Mouse (Mus musculus) kidney, adult 8-10 months (tissue): ENCODE measurements around the gene Plekha5.
"Not testable (repeated sequence)": the region's sequence is repeated elsewhere in the genome, so short reads cannot be mapped to it uniquely, and the experiment has no call there.

ENCODE experiments used
- DNase-seq, 2 experiments: peaks; one replicate each; pipeline ENCODE4 v3.0.0; 2022

The Plekha5 gene

DNA sequence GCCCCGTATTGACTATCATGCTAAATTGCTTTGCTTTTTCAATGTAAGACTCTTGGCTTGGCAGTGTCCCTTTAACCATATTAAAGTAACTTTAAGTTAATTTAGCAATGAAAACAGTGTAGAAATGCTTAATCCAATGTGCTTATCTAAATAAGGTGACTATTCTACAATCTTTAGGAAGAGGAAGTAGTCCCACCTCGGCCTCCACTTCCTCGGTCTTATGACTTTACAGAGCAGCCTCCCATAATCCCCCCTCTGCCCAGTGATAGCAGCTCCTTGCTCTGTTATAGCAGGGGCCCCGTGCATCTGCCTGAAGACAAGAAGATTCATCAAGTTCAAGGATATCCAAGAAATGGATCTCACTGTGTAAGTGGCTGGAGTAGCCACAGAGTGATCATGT is 156.3 kb downstream of the Plekha5 start:
- no peak for DNase-seq

DNA sequence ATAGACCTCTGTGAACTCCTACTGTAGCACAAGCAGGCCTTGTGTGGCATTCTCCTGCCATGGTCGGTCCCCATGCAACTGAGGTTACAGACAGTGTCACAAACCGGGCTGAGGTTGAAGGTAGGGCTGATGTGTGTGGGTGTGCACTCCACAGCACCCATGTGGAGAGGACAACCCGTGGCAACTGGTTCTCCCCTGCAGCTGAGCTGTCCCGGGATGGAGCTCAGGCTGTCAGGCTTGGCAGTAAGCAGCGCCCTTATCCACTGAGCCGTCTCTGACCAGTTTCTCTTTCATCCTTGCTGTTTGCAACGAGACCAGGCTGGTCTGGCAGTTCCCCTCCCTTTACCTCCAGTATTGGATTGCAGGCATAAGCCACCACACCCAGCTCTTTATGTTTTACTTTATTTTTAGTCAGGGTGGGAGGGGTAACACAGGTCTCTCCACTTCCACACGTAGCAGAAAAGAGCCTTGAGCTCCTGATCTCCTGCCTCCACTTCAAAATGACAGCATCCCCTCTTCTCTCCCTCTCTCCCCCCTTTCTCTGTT is 162.9 kb downstream of the Plekha5 start:
- no peak for DNase-seq

DNA sequence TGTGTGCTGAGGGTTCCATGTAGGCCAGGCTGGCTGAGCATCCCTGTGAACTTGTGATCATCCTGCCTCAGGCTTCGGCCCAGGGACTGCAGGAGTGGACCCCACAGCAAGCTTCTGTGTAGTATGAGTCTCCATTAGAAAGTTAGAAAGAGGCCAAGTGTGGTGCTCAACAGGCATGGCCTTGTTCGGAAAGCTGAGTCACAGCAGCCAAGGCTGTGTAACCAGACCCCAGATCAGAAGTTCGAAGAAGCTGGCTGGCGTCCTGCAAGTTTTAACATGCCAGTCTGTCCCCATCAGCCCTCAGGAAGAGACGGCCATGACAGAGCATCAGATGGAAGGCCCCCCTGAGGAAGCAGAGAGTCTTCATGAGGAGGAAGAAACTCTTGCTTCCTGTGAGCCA is 167.5 kb downstream of the Plekha5 start:
- no peak for DNase-seq

DNA sequence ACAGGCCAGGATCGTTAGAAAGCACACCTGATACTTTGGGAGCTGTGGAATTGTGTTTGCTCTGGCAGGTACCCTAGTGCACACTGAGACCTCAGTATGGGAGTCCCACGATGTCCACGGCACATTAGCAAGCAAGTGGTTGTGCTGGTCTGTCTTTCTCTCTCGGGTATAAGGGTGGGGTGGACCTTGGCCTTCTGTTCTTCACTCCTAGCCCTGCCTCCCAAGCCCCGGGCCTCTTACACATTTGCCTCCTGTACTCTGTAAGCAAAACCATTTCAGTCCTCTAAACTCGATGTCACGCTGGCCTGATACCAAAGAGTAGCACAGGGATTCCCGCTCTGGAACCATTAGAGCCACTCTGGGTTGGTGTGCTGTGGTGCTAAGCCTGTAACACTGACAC is 168.9 kb downstream of the Plekha5 start:
- no peak for DNase-seq

DNA sequence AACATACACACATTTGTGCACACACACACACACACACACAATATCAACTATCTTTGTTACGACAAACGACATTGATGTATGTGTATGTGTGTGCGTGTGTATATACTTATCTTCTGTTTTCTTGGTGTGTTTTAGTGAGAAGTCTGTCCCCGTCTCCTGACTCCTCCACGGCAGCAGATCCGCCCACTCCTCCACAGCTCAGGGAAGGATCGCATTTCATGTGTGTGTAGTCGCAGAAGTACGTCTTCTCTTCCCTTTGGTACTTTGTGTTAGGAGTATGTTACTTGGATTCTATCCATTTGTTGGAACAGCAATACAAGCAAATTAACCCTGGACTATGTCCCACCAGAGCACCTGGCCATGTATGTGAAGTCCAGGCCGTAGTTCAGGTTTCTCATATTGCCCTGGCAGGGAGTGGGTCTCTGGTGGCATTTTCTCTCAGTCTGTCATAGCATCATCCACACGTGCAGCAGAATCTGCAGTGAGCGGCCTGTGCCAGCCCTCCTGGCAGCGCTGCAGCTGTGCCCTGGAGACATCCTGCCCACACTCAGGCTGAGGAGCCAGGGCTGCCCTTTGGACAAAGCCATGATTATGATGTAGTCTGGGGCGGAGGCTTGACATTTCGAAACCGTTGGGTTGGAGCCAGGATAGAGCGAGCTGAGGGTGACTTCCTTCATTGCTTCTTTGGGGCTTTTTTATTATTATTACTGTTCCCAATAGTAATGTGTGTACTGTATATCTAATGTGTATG is 169.7 kb downstream of the Plekha5 start:
- DNase-seq, result peak; percentile 81 to 82

DNA sequence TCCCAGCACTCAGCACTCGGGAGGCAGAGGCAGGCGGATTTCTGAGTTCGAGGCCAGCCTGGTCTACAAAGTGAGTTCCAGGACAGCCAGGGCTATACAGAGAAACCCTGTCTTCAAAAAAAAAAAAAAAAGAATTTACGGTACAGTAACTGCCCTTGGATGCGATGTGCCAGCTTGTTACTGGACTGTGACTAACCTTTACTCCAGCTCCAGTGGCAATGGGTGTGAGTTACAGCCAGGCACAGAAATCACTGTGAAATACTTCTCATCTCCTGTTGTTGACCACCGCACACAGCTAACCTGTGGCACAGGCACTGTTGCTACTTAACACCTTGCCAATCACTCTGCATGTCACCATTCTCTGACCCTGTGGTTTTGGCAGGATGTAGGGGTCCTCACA is 171.7 kb downstream of the Plekha5 start:
- DNase-seq, result peak; percentile 46 to 56

DNA sequence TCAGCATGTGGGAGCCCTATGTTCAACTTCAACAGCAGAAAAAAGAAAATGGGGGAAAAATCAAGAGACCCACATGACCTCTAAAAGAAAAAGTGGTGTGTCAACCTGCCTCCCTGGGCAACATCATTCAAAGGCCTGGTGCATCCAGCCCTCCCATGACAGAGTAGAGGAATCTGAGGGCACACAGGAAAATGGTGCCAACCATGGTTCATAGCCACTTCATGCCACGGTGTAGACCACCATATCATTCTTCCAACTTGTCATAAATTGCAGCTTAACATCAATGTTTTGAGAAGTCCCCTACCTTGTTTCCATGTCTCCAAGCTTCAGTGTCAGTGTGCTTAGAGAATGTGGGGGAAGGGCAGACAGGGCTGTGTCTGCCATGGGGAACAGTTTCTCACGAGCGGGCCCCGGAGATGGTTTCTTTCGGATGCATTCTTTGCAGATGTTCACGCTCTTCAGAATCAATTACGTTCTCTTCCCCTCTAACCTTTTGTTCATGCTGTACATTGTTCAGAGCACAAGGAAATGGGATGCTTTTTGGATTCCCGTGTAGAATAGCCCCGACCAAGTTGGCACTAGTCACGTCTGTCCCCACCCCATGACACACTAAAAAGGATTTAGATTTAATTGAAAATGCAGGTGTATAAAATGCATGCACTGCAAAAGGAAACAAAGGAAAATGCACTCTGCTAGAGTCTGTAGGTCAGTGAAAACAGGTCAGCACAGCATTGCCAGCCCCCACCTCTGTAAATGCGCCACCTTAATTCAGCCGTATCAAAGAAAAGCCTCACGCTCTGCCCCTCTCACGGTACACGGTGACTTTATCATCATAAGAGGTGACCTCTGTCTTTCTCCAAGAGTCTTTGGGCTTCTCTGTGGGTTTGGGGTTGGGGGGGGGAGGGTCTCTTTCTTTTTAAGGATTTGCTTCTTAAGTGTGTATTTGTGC is 173.8 kb downstream of the Plekha5 start:
- DNase-seq, result no peak

DNA sequence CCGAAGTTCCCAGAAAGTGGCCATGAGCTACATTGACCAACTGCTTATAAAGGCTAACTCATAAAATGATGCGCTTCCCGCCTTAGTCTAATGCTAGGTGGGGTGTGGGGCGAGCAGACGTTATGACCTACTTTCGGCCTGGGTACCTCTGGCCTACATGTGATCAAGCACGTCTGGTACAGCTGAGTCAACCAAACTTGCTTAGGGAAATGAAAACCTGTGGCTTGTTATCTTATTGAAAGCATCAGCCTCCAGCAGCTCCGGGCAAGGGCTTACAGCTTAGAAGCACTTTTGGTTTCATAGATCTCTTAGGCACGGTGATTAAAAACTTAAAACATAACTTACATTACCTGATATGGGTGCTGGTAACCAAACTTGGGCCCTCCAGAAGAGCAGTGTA is 174.7 kb downstream of the Plekha5 start:
- no peak for DNase-seq

DNA sequence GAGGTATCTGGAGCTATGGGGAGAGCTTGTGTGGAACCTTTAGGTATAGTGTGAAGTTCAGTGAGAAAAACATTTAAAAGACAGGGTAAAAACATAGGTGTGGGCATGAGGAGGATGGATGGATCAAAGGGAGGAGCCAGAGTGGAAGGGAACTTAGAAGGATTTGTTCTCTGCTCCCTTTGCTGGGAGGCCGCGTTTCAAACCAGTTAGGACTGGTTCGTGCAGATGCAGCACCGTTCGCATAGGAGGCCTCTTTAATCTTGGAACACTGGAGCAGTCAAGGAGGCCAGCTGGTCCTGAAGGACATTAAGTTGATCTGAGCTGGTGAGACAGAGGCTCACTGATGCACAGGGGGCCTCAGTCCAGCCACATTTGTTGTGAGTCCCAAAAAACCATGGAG is 175.5 kb downstream of the Plekha5 start:
- no peak for DNase-seq

DNA sequence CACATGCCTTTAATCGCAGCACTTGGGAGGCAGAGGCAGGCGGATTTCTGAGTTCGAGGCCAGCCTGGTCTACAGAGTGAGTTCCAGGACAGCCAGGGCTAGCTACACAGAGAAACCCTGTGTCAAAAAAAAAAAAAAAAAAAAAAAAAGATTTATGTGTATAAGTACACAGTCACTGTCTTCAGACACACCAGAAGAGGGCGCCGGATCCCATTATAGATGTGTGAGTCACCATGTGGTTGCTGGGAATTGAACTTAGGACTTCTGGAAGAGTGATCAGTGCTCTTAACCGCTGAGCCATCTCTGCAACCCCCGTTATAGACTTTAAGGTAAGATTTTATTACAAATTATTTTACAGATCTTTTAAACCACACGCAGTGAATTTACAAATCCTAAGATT is 176.8 kb downstream of the Plekha5 start:
- not testable (repeated sequence) for DNase-seq

DNA sequence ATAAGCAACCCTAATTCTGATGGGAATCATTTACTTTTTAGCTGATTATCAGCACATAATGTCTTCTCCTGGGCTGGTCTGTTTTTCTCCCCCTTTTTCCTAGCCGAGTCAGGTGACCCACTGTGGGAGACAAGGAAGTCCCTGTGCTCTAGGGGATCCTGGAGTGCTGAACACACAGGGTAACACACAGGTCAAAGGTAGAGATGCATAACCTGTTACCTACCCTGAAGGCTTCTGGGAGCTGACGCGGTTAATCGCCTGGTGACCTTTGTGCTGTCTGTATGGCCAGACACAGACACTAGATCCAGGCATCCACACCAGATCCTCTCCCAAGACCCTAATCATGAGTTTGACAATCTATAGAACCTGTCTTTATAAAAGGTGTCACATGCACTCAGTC is 177.3 kb downstream of the Plekha5 start:
- DNase-seq, result peak; percentile 48 to 51

DNA sequence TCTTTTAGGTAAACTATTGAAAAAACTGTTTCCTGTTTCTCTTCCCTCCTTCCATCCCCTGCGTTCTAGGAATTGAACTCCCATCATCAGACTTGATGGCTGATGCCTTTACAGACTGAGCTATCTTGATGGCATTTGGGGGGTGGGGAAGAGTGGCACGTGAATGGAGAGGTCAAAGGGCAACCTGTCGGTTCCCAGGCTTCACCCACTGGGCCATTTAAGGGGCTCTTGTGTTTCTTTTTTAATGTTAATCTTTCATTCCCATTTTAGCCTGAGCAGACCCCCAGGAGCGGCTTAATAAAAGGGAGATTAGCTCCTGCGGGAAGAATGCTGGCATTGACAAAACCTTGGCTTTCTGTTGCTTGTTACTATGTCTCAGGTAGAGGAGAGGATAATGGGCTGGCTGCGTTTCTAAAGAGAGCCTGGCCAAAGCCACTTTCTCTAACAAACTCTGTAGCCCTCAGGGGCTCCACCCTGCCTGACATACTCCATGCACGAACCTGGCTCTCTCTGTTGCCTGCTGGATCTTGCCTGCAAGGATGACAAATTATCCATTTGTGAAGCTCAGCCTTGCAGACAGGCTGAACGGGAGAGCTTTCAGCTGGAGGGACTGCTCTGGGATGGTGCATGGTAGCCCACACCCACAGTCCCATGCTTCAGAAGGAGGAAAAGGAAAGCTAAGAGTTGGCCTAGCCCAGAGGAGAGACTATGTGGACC is 179.5 kb downstream of the Plekha5 start:
- no peak for DNase-seq

DNA sequence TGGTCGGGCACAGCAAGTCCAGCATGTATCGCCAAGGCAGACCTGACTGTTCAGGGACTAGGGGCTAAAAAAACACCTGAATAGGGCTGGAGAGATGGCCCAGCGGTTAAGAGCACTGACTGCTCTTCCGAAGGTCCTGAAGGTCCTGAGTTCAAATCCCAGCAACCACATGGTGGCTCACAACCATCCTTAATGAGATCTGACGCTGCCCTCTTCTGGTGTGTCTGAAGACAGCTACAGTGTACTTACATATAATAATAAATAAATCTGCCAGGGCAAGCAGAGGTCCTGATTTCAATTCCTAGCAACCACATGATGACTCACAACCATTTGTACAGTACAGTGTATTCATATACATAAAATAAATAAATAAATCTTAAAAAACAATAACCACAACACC is 181.3 kb downstream of the Plekha5 start:
- DNase-seq, result not testable (repeated sequence)

DNA sequence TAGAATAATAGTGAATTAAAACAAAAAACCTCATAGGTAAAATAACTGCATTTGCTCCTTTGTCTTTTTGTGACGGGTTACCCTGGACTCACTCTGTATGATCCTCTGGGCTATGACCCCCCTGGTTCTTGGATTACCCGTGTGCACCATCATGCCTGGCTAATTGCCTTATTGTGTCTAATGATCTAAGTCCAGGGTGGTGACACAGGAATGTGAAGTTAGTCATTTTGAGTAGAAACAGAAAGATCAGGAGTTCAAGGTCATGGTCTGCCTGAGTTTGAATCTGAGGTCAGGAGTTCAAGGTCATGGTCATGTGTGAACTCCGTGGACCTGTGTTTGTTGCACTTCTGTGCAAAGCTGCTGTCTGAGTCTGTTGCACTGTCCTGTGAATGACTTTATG is 181.9 kb downstream of the Plekha5 start:
- DNase-seq, result no peak

DNA sequence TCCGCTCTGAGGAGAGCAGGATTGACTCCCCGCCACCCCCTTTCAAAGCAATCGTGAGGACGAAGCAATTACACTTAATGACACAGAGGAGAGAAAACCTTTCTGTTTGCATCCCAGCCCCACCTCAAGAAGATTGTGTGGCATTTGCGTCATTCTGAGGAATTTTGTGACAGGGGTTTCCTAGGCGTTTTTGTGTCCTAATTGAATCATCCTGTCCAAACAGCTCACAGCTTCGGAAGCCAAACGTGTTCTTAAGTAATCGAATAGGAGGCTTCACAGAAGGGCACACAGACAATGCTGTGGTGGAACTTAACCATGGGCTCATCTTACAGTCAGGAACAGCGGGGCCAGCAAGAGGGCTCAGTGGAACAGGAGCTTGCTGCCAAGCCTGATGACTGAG is 182.7 kb downstream of the Plekha5 start:
- DNase-seq, result no peak

DNA sequence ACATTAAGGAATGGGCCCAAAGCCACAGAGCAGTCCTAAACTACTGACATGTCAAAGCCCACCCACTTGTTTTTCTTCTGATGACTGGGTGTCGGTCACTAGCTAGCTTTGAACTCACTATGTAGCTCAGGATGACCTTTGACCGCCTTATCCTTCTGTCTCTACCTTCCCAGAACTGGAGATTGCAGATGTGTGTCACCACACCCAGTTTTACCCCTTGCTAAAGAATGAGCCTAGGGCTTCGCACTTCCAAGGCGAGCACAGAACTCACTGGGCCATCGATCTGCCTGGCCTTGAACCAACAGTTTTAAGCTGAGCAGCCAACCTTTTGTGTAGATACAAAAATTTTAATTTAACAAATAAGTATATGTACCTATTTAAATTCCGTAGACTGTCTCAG is 184.8 kb downstream of the Plekha5 start:
- DNase-seq, result no peak

DNA sequence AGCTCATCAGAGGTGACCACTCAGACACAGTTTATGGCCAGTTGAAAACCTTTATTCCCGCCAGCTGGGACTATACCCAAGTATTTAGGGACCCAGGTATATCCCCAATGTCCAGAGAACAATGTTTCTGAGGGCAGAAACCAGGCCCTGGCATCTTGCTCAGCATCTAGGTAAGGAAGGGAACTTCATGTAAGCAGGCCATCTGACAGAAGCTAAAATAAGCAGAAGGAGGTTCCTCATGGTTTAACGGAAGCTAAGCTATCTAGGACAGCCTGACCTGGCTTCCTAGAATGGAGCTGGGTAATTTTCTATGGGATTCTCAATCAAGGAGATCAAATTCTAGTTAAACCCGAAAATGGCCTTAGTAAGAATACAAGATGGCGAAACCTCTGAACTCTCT is 185.7 kb downstream of the Plekha5 start:
- DNase-seq, result no peak

DNA sequence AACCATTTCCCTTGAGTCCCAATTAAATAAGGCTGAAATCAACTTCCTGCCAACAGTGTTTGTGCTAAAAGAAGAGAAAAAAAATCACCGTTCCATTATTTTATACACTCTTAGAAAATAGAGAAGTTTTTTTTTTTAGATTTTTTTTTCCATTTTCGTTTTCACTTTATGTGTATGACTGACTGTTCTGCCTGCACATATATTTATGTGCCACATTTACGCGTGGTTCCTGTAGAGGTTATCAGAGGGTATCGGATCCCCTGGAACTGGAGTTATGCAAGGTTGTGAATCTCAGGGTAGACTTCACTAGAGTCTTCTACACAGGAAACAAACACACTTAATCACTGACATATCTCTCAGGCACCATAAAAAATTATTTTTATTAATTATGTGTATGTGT is 186.3 kb downstream of the Plekha5 start:
- DNase-seq, result no peak

DNA sequence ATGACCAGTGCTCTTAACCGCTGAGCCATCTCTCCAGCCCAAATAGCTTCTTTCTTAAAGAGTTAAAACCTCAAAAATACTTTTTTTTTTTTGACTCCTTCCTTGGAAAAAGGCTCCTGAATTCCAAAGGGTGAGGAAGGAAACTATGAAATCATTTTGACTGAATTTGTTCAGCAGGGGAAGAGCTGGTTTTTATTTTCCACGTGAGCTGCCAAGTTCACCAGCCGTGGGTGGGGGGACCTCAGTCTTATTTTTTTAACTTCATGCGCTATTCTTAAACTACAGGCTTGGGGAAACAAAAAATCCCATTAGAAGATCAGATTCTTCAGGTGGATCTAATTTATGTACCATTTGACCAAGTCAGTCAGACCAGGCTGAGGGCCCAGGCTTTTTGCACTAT is 187.4 kb downstream of the Plekha5 start:
- no peak for DNase-seq

DNA sequence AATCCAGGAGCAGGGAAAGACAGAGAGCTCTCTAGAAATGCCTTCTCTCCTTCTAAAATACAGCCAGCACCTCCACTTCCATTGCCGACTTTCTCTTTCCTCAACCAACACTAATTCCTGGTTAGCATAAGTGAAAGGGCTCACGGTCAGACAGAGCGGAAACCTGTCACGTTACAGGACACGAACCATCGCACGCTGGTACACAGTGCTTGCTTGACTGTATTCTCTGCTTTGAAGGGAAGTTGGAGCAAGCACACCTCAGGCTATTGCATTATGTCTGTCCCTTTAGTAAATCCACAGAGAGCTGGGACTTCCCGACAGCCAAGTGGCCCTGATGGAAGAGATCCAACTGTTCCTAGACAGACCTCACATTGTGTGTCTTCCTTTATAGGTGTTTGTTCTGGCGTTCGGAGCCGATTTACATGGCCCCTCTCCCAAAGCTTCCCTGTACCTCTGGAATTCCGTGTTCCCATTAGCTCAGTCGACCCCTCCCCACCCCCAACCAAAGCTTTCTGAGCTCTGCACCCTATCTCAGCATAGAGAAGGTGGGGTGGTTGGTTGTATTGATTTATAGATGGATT is 188.1 kb downstream of the Plekha5 start:
- DNase-seq, result no peak

DNA sequence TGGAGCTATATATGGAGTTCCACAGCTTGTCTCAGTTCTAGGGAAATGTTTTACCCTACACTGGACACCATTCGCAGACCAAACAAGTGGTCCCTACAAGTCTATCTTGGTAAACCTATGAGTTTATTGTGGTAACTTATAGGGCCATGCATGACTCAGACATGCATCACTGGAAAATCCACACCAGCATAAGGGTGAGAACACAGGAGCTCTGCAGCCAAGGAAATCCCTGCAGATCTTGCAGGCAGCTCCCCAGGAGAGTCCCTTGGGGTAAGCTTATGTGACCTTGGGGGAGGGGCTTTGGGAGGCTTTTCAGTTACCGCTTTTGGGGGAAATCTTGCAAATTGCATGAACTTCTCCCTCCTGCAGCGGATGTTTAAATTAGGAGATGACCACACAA is 190.0 kb downstream of the Plekha5 start:
- no peak for DNase-seq

DNA sequence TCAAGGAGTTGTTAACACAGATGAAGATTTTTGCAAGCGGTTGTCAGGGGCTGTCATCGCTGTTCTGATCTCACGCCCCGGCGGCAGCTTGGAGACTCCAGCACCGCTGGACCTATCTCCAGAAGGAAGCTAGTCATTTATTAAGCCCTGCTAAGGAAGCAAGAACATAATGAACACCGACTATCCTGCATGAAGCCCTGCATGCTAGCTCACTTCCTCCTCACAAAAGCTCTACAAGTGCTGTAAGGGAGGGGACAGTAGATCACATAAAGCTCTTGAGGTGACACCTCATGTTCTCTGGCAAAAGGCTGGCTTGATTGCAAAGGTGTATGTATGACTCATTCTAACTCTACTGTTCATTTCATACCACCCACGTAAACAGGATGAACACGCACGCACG is 190.9 kb downstream of the Plekha5 start:
- peak in 1 of 2 experiments; percentile 26 for DNase-seq
